Mouse (Mus musculus) hindbrain, postnatal 0 days (tissue): Measurements from ENCODE around the gene Gm7534. TPM values are rescaled to one million over a fixed set of nuclear protein-coding genes. Genes with fewer than 3 reads are reported as not detected.
A peak's percentile ranks its signal among the peaks of the same experiment; 100 is the strongest.
"Not testable (repeated sequence)": the region's sequence is repeated elsewhere in the genome, so short reads cannot be mapped to it uniquely, and the experiment has no call there.

Experiments
- ATAC-seq: fragments of 200-750 bp; cut with Nextera tagmentation; 2 replicates; pipeline ENCODE4 v1.8.0; 2017; ENCODE audit warnings: mild to moderate bottlenecking, moderate TSS enrichment, moderate library complexity
- DNase-seq: peaks from one replicate; pipeline ENCODE4 v3.0.0-alpha.2; 2015; ENCODE audit warnings: low spot score
- H3K27ac ChIP-seq: fragments of 300-500 bp; sonication (generic); 2 replicates; pipeline ENCODE4 v1.5.1; 2014; ENCODE audit warnings: mild to moderate bottlenecking
- H3K27me3 ChIP-seq: fragments of 300-500 bp; sonication (generic); 2 replicates; pipeline ENCODE4 v1.6.1; 2014; ENCODE audit warnings: low read length, mixed read lengths; ENCODE audit not compliant: insufficient read depth
- H3K36me3 ChIP-seq: fragments of 300-500 bp; sonication (generic); 2 replicates; pipeline ENCODE4 v1.6.1; 2014; ENCODE audit warnings: low read length, mixed read lengths; ENCODE audit not compliant: insufficient read depth
- H3K4me1 ChIP-seq: fragments of 300-500 bp; sonication (generic); 2 replicates; pipeline ENCODE4 v1.6.1; 2014; ENCODE audit warnings: antibody characterized with exemption, low read length, mixed read lengths; ENCODE audit not compliant: insufficient read depth
- H3K4me2 ChIP-seq: fragments of 300-500 bp; sonication (generic); 2 replicates; pipeline ENCODE4 v1.6.1; 2014; ENCODE audit warnings: low read depth, mild to moderate bottlenecking, low read length, moderate library complexity, mixed read lengths
- H3K4me3 ChIP-seq: fragments of 300-500 bp; sonication (generic); 2 replicates; pipeline ENCODE4 v1.5.1; 2014; ENCODE audit warnings: low read length
- H3K9ac ChIP-seq: fragments of 300-500 bp; sonication (generic); replicated peaks from 2 replicates; pipeline ENCODE4 v1.6.1; 2014; ENCODE audit warnings: mild to moderate bottlenecking, low read length, moderate library complexity, mixed read lengths
- H3K9me3 ChIP-seq: fragments of 300-500 bp; sonication (generic); 2 replicates; pipeline ENCODE4 v1.6.1; 2016; ENCODE audit warnings: low read length, mixed read lengths
- CTCF ChIP-seq: IDR thresholded peaks from 2 replicates; pipeline ENCODE4 v1.5.1; 2016; ENCODE audit warnings: antibody characterized with exemption, control low read depth, low read depth
- WGBS: fragments of 180-500 bp; shearing (Covaris S2); extraction: QIAGEN DNeasy Blood & Tissue Kit; methylation state at CpG from one replicate; pipeline ENCODE4 v1.1.7; 2014; 5-methylcytosine and 5-hydroxymethylcytosine counted together
- polyA plus RNA-seq: library from polyadenylated mRNA; unstranded; fragments of >200 nt; fragmentation: Nextera tagmentation; extraction: Ambion mirVana; gene quantifications from 2 replicates; pipeline ENCODE4 v1.2.1, GENCODE M21; 2015
- total RNA-seq: library from RNA; depleted of rRNA; stranded (reverse); fragments of >200 nt; gene quantifications from 2 replicates; pipeline ENCODE4 v1.2.3, GENCODE M21; 2014

Gm7534 gene
- total and polyA plus RNA-seq, 2 experiments from 2014 or later, result not detected

DNA sequence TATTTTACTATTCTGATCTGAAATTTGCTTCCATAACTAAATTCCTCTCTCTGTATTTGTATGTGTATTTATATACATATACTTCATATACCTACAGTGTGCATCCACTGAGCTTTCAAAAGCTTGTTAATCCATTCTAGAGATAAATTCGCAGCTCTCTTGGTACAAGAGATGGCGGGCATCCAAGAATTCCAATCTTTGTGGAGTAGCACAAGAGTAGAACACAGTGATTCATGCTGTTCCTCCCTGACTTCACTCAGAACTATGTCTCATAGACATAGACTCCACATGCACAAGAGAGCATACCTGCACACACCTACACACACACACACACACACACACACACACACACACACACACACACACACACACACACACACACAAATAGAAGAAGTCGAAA lies 30.4 kb downstream of the Gm7534 start:
- no peak for ATAC-seq
- DNase-seq, result peak; percentile 8
- no peak overlapping the region for H3K27ac ChIP-seq
- H3K9ac ChIP-seq, result no peak overlapping the region
- no peak for TF ChIP-seq CTCF
- no peaks in the 10 kb centered on the region for H3K27me3 ChIP-seq
- H3K36me3 ChIP-seq, result no peaks in the 10 kb centered on the region; the same call in 1 of the 2 replicates
- H3K4me3 ChIP-seq, result no peak overlapping the region
- H3K4me1 ChIP-seq, result no peaks in the 10 kb centered on the region
- WGBS, result 76% methylated on average over 3 of the region's 3 CpGs
- no peaks in the 10 kb centered on the region for H3K9me3 ChIP-seq
- H3K4me2 ChIP-seq, result no peak overlapping the region

GRCm38 (mm10) chr4:134166906-134167305 lies 35.9 kb downstream of the Gm7534 start:
- no peak overlapping the region for H3K4me3 ChIP-seq
- no peak overlapping the region for H3K9ac ChIP-seq
- no peaks in the 10 kb centered on the region for H3K27me3 ChIP-seq
- no peak for ATAC-seq
- H3K4me1 ChIP-seq, result no peaks in the 10 kb centered on the region
- no peak overlapping the region for H3K27ac ChIP-seq
- no peaks in the 10 kb centered on the region for H3K9me3 ChIP-seq
- no peak for TF ChIP-seq CTCF
- no peaks in the 10 kb centered on the region; the same call in 1 of the 2 replicates for H3K36me3 ChIP-seq
- H3K4me2 ChIP-seq, result no peak overlapping the region
- no peak for DNase-seq
- 90% methylated on average over 3 of the region's 3 CpGs for WGBS

DNA sequence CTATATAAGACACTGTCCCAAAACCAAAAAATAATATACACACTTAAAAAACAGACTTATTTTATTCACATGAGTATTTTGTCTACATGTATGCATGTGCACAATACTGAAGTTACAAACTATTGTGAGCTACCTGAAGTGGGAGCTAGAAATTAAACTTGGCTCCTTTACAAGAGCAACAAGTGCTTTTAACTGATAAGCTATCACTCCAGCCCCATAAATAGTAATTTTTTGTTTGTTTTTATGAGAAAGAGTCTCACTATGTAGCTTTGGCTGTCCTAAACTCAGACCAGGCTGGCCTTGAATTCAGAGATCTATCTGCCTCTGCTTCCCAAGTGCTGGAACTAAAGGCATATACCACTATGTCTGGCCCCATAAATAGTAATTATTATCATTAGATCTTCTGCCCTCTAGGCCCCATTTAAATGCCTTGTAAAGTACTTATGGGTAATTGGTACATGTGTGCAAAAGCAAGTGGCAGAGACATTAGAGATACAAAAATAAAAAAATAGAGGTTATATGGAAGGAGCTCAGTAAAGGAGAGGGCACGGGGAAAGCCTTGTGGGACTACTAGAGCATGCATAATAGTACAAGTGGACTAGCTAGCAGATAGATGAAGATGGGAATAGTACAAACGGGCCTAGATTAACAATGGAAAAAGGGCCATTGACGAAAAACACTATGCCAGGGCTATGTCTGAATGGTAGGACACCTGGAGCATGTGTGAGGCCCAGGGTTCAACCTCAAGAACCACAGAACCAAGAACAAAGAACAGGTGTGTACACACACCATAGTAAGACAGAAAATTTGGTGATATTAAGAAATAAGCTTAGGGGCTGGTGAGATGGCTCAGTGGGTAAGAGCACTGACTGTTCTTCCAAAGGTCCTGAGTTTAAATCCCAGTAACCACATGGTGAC lies 37.0 kb downstream of the Gm7534 start:
- ATAC-seq, result no peak
- no peak overlapping the region for H3K4me2 ChIP-seq
- no peaks in the 10 kb centered on the region; the same call in 1 of the 2 replicates for H3K36me3 ChIP-seq
- 78% methylated on average over 3 of the region's 3 CpGs for WGBS
- no peaks in the 10 kb centered on the region for H3K27me3 ChIP-seq
- no peak for DNase-seq
- no peak overlapping the region for H3K4me3 ChIP-seq
- no peak overlapping the region for H3K9ac ChIP-seq
- H3K9me3 ChIP-seq, result no peaks in the 10 kb centered on the region
- no peak for TF ChIP-seq CTCF
- H3K27ac ChIP-seq, result no peak overlapping the region
- H3K4me1 ChIP-seq, result no peaks in the 10 kb centered on the region

DNA sequence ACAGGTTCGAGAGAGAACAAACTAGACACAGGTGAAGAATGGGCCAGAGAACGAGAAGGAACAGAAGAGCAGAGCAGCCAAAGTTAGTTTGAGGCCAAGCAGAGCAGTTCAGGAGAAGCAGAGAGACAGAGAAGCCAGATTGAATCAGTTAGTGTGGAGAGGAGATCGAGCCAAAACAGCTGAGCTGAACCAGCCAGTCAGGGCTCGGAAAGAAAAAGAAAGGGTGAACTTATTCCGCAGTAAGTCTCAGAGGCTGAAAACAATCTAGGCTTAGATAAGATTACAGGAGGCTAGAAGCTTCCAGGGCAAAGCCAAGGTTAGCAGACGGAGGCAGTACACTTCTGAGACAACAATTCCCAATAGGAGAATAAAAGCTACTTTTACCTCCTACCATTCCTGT lies 37.8 kb downstream of the Gm7534 start:
- no peaks in the 10 kb centered on the region for H3K9me3 ChIP-seq
- H3K4me3 ChIP-seq, result no peak overlapping the region
- no peak for TF ChIP-seq CTCF
- no peaks in the 10 kb centered on the region; the same call in 1 of the 2 replicates for H3K36me3 ChIP-seq
- no peaks in the 10 kb centered on the region for H3K4me1 ChIP-seq
- DNase-seq, result no peak
- no peak for ATAC-seq
- no peak overlapping the region for H3K27ac ChIP-seq
- no peak overlapping the region for H3K9ac ChIP-seq
- no peak overlapping the region for H3K4me2 ChIP-seq
- 82% methylated on average over 6 of the region's 6 CpGs for WGBS
- H3K27me3 ChIP-seq, result no peaks in the 10 kb centered on the region

DNA sequence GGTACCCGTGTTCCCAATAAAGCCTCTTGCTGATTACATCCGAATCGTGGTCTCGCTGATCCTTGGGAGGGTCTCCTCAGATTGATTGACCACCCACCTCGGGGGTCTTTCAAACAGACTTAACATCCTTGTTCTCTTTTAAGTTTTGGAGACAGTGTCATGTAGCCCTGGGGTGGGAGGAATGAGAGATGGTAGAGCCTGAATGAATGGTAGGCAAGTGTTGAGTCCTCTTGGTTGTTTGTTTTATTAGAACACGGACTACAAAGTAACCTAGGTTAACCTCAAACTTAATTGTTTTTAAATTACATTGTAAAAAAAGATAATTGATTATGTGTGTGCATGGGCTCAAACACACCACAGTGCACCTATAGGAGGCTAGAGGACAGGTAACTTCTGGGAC lies 38.2 kb downstream of the Gm7534 start:
- Histone ChIP-seq H3K4me2 (no peak overlapping the region), H3K27me3 (no peaks in the 10 kb centered on the region), H3K36me3 (no peaks in the 10 kb centered on the region; the same call in 1 of the 2 replicates), H3K27ac (no peak overlapping the region), H3K9ac (no peak overlapping the region), H3K9me3 (no peaks in the 10 kb centered on the region), H3K4me1 (no peaks in the 10 kb centered on the region), H3K4me3 (no peak overlapping the region)
- TF ChIP-seq CTCF, result no peak
- ATAC-seq (no peak), DNase-seq (no peak)
- 95% methylated on average over 5 of the region's 6 CpGs for WGBS

- not testable (repeated sequence) for H3K36me3 ChIP-seq, H3K9me3 ChIP-seq, H3K4me1 ChIP-seq, H3K27me3 ChIP-seq, H3K27ac ChIP-seq, ATAC-seq
- WGBS, result 12% methylated on average over 27 of the region's 30 CpGs
- 0 out of 2 replicates have a peak overlapping the region, but pooled peaks have one; percentile 9 for H3K9ac ChIP-seq
- peak; percentile 44 for DNase-seq
- peak overlapping the region; percentile 51 for H3K4me2 ChIP-seq
- peak overlapping the region; percentile 39 for H3K4me3 ChIP-seq
Measured at GRCm38 (mm10) chr4:134160071-134160470, 42.7 kb downstream of the Gm7534 start.

DNA sequence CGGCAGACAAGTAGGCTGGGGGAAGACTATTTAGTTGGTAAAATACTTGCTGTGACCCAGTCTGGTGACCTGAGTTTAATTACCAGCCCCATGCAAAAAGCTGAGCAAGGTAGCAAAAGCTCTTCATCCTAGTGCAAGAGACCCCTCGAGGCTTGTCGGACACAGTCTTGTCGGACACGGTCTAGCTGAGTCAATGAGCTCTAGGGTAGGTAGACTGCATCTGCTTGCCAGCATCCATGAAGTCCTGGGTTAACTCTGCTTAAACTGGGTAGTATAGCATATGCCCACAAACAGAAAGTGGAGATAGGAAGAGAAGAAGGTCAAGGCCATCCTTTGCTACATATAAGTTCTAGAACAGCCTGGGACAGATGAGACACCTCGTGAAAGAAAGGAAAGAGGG lies 44.0 kb downstream of the Gm7534 start:
- no peak for ATAC-seq
- Histone ChIP-seq H3K4me3 (no peak overlapping the region), H3K27me3 (no peaks in the 10 kb centered on the region), H3K27ac (no peak overlapping the region), H3K4me1 (no peaks in the 10 kb centered on the region), H3K9me3 (no peaks in the 10 kb centered on the region), H3K36me3 (no peaks in the 10 kb centered on the region), H3K9ac (no peak overlapping the region), H3K4me2 (no peak overlapping the region)
- TF ChIP-seq CTCF, result no peak
- 78% methylated on average over 6 of the region's 6 CpGs for whole genome bisulfite sequencing
- DNase-seq, result no peak
